Mouse (Mus musculus) thymus, adult 2 months (tissue): Measurements from ENCODE around the gene Islr2.

ENCODE experiments used
- CTCF ChIP-seq: fragments of 200-500 bp; IDR thresholded peaks from 2 replicates; pipeline ENCODE4 v1.5.1; 2012; ENCODE audit warnings: mild to moderate bottlenecking, control low read depth, low read length, moderate library complexity, borderline replicate concordance; ENCODE audit not compliant: control insufficient read depth, poor library complexity, insufficient read depth; ENCODE audit errors: extremely low read depth
- POLR2A ChIP-seq: fragments of 200-500 bp; IDR thresholded peaks from 2 replicates; pipeline ENCODE4 v1.6.1; 2012; ENCODE audit warnings: mild to moderate bottlenecking, low read length, control low read depth, moderate library complexity; ENCODE audit not compliant: control insufficient read depth, poor library complexity, insufficient read depth; ENCODE audit errors: extremely low read depth

DNA sequence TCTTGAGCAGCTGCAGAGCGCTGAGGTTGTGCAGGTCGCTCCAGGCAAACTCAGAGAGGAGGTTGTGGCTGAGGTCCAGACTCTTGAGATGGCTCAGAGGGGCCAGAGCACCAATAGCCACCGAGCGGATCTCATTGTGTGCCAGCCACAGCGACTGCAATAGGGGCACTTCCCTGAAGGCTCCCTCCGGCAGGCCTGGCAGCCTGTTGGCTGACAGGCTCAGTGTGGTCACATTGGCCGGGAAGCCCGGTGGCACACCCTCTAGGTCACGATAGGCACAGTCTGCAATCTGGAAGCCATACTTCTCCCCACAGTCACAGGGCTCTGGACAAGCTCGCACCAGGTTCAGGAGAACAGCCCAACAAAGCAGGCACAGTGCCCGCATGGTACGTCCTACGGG, 46.3 kb downstream of the Islr2 start:
- TF ChIP-seq POLR2A (no peak), CTCF (no peak)
